Mouse (Mus musculus) intestine, embryonic 15.5 days (tissue): Measurements from ENCODE around the gene Plch1. TPM values are rescaled to one million over a fixed set of nuclear protein-coding genes. Genes with fewer than 3 reads are reported as not detected.

Experiments
- polyA plus RNA-seq: library from polyadenylated mRNA; unstranded; fragments of >200 nt; fragmentation: Nextera tagmentation; extraction: Ambion mirVana; gene quantifications from 2 replicates; pipeline ENCODE4 v1.2.1, GENCODE M21; 2015

Gene Plch1
- polyA plus RNA-seq, 1 experiment from 2014 or later = 6.9 TPM

Other genes with a start within 250 kb of the Plch1 start
- 5.0 and 6.1 TPM in 2 replicates for gene E130311K13Rik, start 30.0 kb upstream of the Plch1 start, polyA plus RNA-seq
- gene Slc33a1, start 65.3 kb upstream of the Plch1 start, polyA plus RNA-seq = 24.0 TPM in 2 replicates
- gene Gmps, start 76.6 kb upstream of the Plch1 start, polyA plus RNA-seq = 37.3 and 42.6 TPM in 2 replicates
- 0.03 TPM in 2 replicates for gene Vmn2r1, start 182.1 kb upstream of the Plch1 start, polyA plus RNA-seq
- gene Vmn2r2, start 242.5 kb upstream of the Plch1 start, polyA plus RNA-seq = not detected in 2 replicates